Mouse (Mus musculus) kidney, postnatal 25 days (tissue): ENCODE measurements around the gene Exoc6b.

Experiments used
- DNase-seq, 2 experiments: peaks; one replicate each; pipeline ENCODE4 v3.0.0; 2021; ENCODE audit warnings: mixed read lengths in 2 of 2

The Exoc6b gene

GRCm38 (mm10) chr6:84583841-84584782, 485.2 kb downstream of the Exoc6b start:
- DNase-seq, result peak in 1 of 2 experiments; percentile 41

GRCm38 (mm10) chr6:84583371-84583770, 485.9 kb downstream of the Exoc6b start:
- DNase-seq, result peak; percentile 75 to 86

- peak in 1 of 2 experiments; percentile 40 for DNase-seq
Observed at GRCm38 (mm10) chr6:84582826-84583225, 486.5 kb downstream of the Exoc6b start.

GRCm38 (mm10) chr6:84581833-84582445, 487.4 kb downstream of the Exoc6b start:
- DNase-seq, result peak in 1 of 2 experiments; percentile 36

GRCm38 (mm10) chr6:84580979-84581832, 488.1 kb downstream of the Exoc6b start:
- peak in 1 of 2 experiments; percentile 12 for DNase-seq

- DNase-seq, result no peak
Observed at GRCm38 (mm10) chr6:84579508-84579907, 489.8 kb downstream of the Exoc6b start.

GRCm38 (mm10) chr6:84578928-84579327, 490.4 kb downstream of the Exoc6b start:
- DNase-seq, result peak in 1 of 2 experiments; percentile 57

- no peak for DNase-seq
Observed at GRCm38 (mm10) chr6:84577898-84578297, 491.4 kb downstream of the Exoc6b start.

GRCm38 (mm10) chr6:84573905-84574660, 495.2 kb downstream of the Exoc6b start:
- peak in 1 of 2 experiments; percentile 56 for DNase-seq

GRCm38 (mm10) chr6:84570039-84570438, 499.3 kb downstream of the Exoc6b start:
- DNase-seq, result no peak

- no peak for DNase-seq
Observed at GRCm38 (mm10) chr6:84569590-84569989, 499.7 kb downstream of the Exoc6b start.

GRCm38 (mm10) chr6:84568880-84569279, 500.4 kb downstream of the Exoc6b start:
- DNase-seq, result no peak
